Mouse (Mus musculus): Measurements from ENCODE around the gene 6430628N08Rik. TPM values are rescaled to one million over a fixed set of nuclear protein-coding genes. Genes with fewer than 3 reads are reported as not detected.
A peak's percentile ranks its signal among the peaks of the same experiment; 100 is the strongest.

6430628N08Rik gene
- polyA plus RNA-seq, 1 experiment from 2014 or later: 0.17 TPM

GRCm38 (mm10) chr4:115943669-115944314 lies 53.3 kb downstream of the 6430628N08Rik start:
- peak overlapping the region; percentile 27 for H3K4me3 ChIP-seq
- no peak overlapping the region for H3K27ac ChIP-seq
- under 1% methylated on average over 36 of the region's 41 CpGs for WGBS
- H3K27me3 ChIP-seq: peaks cover 94% of the 10 kb centered on the region
- H3K9ac ChIP-seq: no peak overlapping the region
- H3K4me2 ChIP-seq (replicated peaks): peak overlapping the region; percentile 53
- ATAC-seq (ENCODE audit: low FRiP score): peak; percentile 76
- no peaks in the 10 kb centered on the region for H3K9me3 ChIP-seq (replicated peaks)
- H3K36me3 ChIP-seq: no peaks in the 10 kb centered on the region
- peaks cover 15% of the 10 kb centered on the region for H3K4me1 ChIP-seq

Other genes with a start within 250 kb of the 6430628N08Rik start
- gene Cyp4b1, start 242.9 kb upstream of the 6430628N08Rik start, polyA plus RNA-seq (2016; fragmentation: Nextera tagmentation; extraction: Ambion mirVana): 0.12 and 0.36 TPM in 2 replicates
- 29.5 and 33.6 TPM in 2 replicates for gene Efcab14, start 152.9 kb upstream of the 6430628N08Rik start, polyA plus RNA-seq (2016; fragmentation: Nextera tagmentation; extraction: Ambion mirVana)
- gene Tex38, start 109.6 kb upstream of the 6430628N08Rik start, polyA plus RNA-seq (2016; fragmentation: Nextera tagmentation; extraction: Ambion mirVana): 0.30 TPM in 1 of 2 replicates, not detected in the other
- 41.4 and 42.1 TPM in 2 replicates for gene Atpaf1, start 105.9 kb upstream of the 6430628N08Rik start, polyA plus RNA-seq (2016; fragmentation: Nextera tagmentation; extraction: Ambion mirVana)
- 5.0 and 6.7 TPM in 2 replicates for gene Mob3c, start 62.6 kb upstream of the 6430628N08Rik start, polyA plus RNA-seq (2016; fragmentation: Nextera tagmentation; extraction: Ambion mirVana)
- 28.0 and 30.8 TPM in 2 replicates for gene Mknk1, start 51.5 kb upstream of the 6430628N08Rik start, polyA plus RNA-seq (2016; fragmentation: Nextera tagmentation; extraction: Ambion mirVana)
- gene Kncn, start 6.3 kb upstream of the 6430628N08Rik start, polyA plus RNA-seq (2016; fragmentation: Nextera tagmentation; extraction: Ambion mirVana): not detected in 2 replicates
- 10.1 and 14.7 TPM in 2 replicates for gene Dmbx1, start 49.3 kb downstream of the 6430628N08Rik start, polyA plus RNA-seq (2016; fragmentation: Nextera tagmentation; extraction: Ambion mirVana)
- gene Faah, start 127.3 kb downstream of the 6430628N08Rik start, polyA plus RNA-seq (2016; fragmentation: Nextera tagmentation; extraction: Ambion mirVana): 7.3 and 7.7 TPM in 2 replicates
- 16.3 and 21.1 TPM in 2 replicates for gene Nsun4, start 163.2 kb downstream of the 6430628N08Rik start, polyA plus RNA-seq (2016; fragmentation: Nextera tagmentation; extraction: Ambion mirVana)
- 333 and 361 TPM in 2 replicates for gene Uqcrh, start 184.4 kb downstream of the 6430628N08Rik start, polyA plus RNA-seq (2016; fragmentation: Nextera tagmentation; extraction: Ambion mirVana)
- gene Lrrc41, start 184.6 kb downstream of the 6430628N08Rik start, polyA plus RNA-seq (2016; fragmentation: Nextera tagmentation; extraction: Ambion mirVana): 72.8 and 73.8 TPM in 2 replicates
- 28.3 and 28.5 TPM in 2 replicates for gene Rad54l, start 233.0 kb downstream of the 6430628N08Rik start, polyA plus RNA-seq (2016; fragmentation: Nextera tagmentation; extraction: Ambion mirVana)
- gene Pomgnt1, start 233.2 kb downstream of the 6430628N08Rik start, polyA plus RNA-seq (2016; fragmentation: Nextera tagmentation; extraction: Ambion mirVana): 62.7 and 67.5 TPM in 2 replicates

All from hindbrain, embryonic 12.5 days (tissue).